Mouse (Mus musculus) liver, adult (tissue): ENCODE measurements around the gene Mat1a.

Experiments
- GATA4 ChIP-seq: IDR thresholded peaks from 2 replicates; pipeline ENCODE4 v1.6.1; 2014; ENCODE audit warnings: mild to moderate bottlenecking, low read length; ENCODE audit not compliant: insufficient replicate concordance

The Mat1a gene

GRCm38 (mm10) chr14:41111031-41111668, 6.3 kb downstream of the Mat1a start:
- no peak for TF ChIP-seq GATA4

GRCm38 (mm10) chr14:41112944-41113343, 8.1 kb downstream of the Mat1a start:
- no peak for TF ChIP-seq GATA4

GRCm38 (mm10) chr14:41116271-41116670, 11.4 kb downstream of the Mat1a start:
- no peak for TF ChIP-seq GATA4

- TF ChIP-seq GATA4: no peak
Measured at GRCm38 (mm10) chr14:41124683-41125082, 19.8 kb downstream of the Mat1a start.

- no peak for TF ChIP-seq GATA4
Measured at GRCm38 (mm10) chr14:41127997-41128396, 23.2 kb downstream of the Mat1a start.

GRCm38 (mm10) chr14:41131540-41131939, 26.7 kb downstream of the Mat1a start, which contains the start of gene Sftpa1:
Sftpa1 (plus strand) TSS chr14:41131782.
- TF ChIP-seq GATA4: no peak

- TF ChIP-seq GATA4: no peak
Measured at GRCm38 (mm10) chr14:41137006-41137405, 32.2 kb downstream of the Mat1a start.

GRCm38 (mm10) chr14:41140686-41141085, 35.9 kb downstream of the Mat1a start:
- peak; percentile 99 for TF ChIP-seq GATA4

- no peak for TF ChIP-seq GATA4
Measured at GRCm38 (mm10) chr14:41146035-41146434, 41.2 kb downstream of the Mat1a start.

GRCm38 (mm10) chr14:41146922-41147321, 42.1 kb downstream of the Mat1a start:
- no peak for TF ChIP-seq GATA4

- TF ChIP-seq GATA4: no peak
Measured at GRCm38 (mm10) chr14:41147356-41147755, 42.5 kb downstream of the Mat1a start.

GRCm38 (mm10) chr14:41151220-41151898, 46.5 kb downstream of the Mat1a start, which contains the start of gene Mbl1:
Mbl1 (plus strand) TSS chr14:41151458.
- TF ChIP-seq GATA4: no peak

- no peak for TF ChIP-seq GATA4
Measured at GRCm38 (mm10) chr14:41160076-41160475, 55.2 kb downstream of the Mat1a start.

- peak; percentile 40; the same call in 1 of the 2 replicates for TF ChIP-seq GATA4
Measured at GRCm38 (mm10) chr14:41160743-41161142, 55.9 kb downstream of the Mat1a start.

- TF ChIP-seq GATA4: no peak
Measured at GRCm38 (mm10) chr14:41162663-41163062, 57.8 kb downstream of the Mat1a start.

GRCm38 (mm10) chr14:41167278-41167677, 62.4 kb downstream of the Mat1a start:
- no peak for TF ChIP-seq GATA4
